Mouse (Mus musculus): ENCODE results near the gene Olfr669. TPM values are rescaled to one million over a fixed set of nuclear protein-coding genes. Genes with fewer than 3 reads are reported as not detected.
"Not testable (repeated sequence)": the region's sequence is repeated elsewhere in the genome, so short reads cannot be mapped to it uniquely, and the experiment has no call there.

Olfr669 gene
- not detected in 2 replicates for polyA plus RNA-seq (2015; fragmentation: Nextera tagmentation; extraction: Ambion mirVana)

GRCm38 (mm10) chr7:104933940-104934339 is at the start of gene Olfr669:
TSS of gene Olfr669 (plus strand) at chr7:104934240.
- 79% methylated on average over 1 of the region's 1 CpGs for WGBS
- no peaks in the 10 kb centered on the region for H3K9me3 ChIP-seq
- no peak within 1 kb of the TSS for H3K27ac ChIP-seq
- no peak for ATAC-seq (ENCODE audit: insufficient number of reproducible peaks, low FRiP score, low TSS enrichment, low read depth)
- no peaks in the 10 kb centered on the region for H3K27me3 ChIP-seq
- no peak within 1 kb of the TSS for H3K9ac ChIP-seq
- H3K4me3 ChIP-seq: no peak within 1 kb of the TSS
- no peaks in the 10 kb centered on the region for H3K36me3 ChIP-seq
- no peaks in the 10 kb centered on the region for H3K4me1 ChIP-seq
- H3K4me2 ChIP-seq: no peak within 1 kb of the TSS

GRCm38 (mm10) chr7:104895852-104896251 is 38.2 kb upstream of the Olfr669 start, which contains the start of gene Olfr666:
TSS of gene Olfr666 (minus strand) at chr7:104895952.
- Histone ChIP-seq H3K4me3 (no peak within 1 kb of the TSS), H3K9me3 (no peaks in the 10 kb centered on the region), H3K27me3 (no peaks in the 10 kb centered on the region), H3K9ac (no peak within 1 kb of the TSS), H3K4me1 (no peaks in the 10 kb centered on the region), H3K36me3 (no peaks in the 10 kb centered on the region), H3K27ac (no peak within 1 kb of the TSS), H3K4me2 (no peak within 1 kb of the TSS)
- ATAC-seq (ENCODE audit: insufficient number of reproducible peaks, low FRiP score, low TSS enrichment, low read depth): no peak
- WGBS: 85% methylated on average over 2 of the region's 2 CpGs

GRCm38 (mm10) chr7:104921382-104921781 is 12.7 kb upstream of the Olfr669 start, which contains the start of gene Olfr667:
TSS of gene Olfr667 (minus strand) at chr7:104921482.
- no peak for ATAC-seq (ENCODE audit: insufficient number of reproducible peaks, low FRiP score, low TSS enrichment, low read depth)
- H3K27ac ChIP-seq: no peak within 1 kb of the TSS
- H3K27me3 ChIP-seq: no peaks in the 10 kb centered on the region
- no peaks in the 10 kb centered on the region for H3K36me3 ChIP-seq
- 76% methylated on average over 1 of the region's 1 CpGs for WGBS
- no peaks in the 10 kb centered on the region for H3K9me3 ChIP-seq
- no peaks in the 10 kb centered on the region for H3K4me1 ChIP-seq
- no peak within 1 kb of the TSS for H3K4me2 ChIP-seq
- H3K9ac ChIP-seq: no peak within 1 kb of the TSS
- no peak within 1 kb of the TSS for H3K4me3 ChIP-seq

GRCm38 (mm10) chr7:104927957-104928356 is 6.1 kb upstream of the Olfr669 start, which contains the start of gene Olfr668:
TSS of gene Olfr668 (minus strand) at chr7:104928057.
- Histone ChIP-seq H3K4me2 (no peak within 1 kb of the TSS), H3K4me1 (no peaks in the 10 kb centered on the region), H3K4me3 (no peak within 1 kb of the TSS), H3K9ac (no peak within 1 kb of the TSS), H3K27ac (no peak within 1 kb of the TSS), H3K27me3 (no peaks in the 10 kb centered on the region), H3K9me3 (no peaks in the 10 kb centered on the region), H3K36me3 (no peaks in the 10 kb centered on the region)
- 75% methylated on average over 1 of the region's 1 CpGs for WGBS
- ATAC-seq (ENCODE audit: insufficient number of reproducible peaks, low FRiP score, low TSS enrichment, low read depth): no peak

- not testable (repeated sequence) for H3K27me3 ChIP-seq; ATAC-seq (ENCODE audit: insufficient number of reproducible peaks, low FRiP score, low TSS enrichment, low read depth)
- WGBS: 89% methylated on average over 16 of the region's 16 CpGs
These were observed 16.2 kb downstream of the Olfr669 start for GRCm38 (mm10) chr7:104950234-104950633.

GRCm38 (mm10) chr7:104962520-104962919 is 28.5 kb downstream of the Olfr669 start, which contains the start of gene Olfr670:
TSS of gene Olfr670 (minus strand) at chr7:104962620.
- no peak within 1 kb of the TSS for H3K9ac ChIP-seq
- H3K4me2 ChIP-seq: no peak within 1 kb of the TSS
- no peak within 1 kb of the TSS for H3K27ac ChIP-seq
- WGBS: 74% methylated on average over 1 of the region's 1 CpGs
- no peak for ATAC-seq (ENCODE audit: insufficient number of reproducible peaks, low FRiP score, low TSS enrichment, low read depth)
- no peak within 1 kb of the TSS for H3K4me3 ChIP-seq
- no peaks in the 10 kb centered on the region for H3K27me3 ChIP-seq
- no peaks in the 10 kb centered on the region for H3K4me1 ChIP-seq
- H3K9me3 ChIP-seq: no peaks in the 10 kb centered on the region
- H3K36me3 ChIP-seq: no peaks in the 10 kb centered on the region

More at GRCm38 (mm10) chr7:104950234-104950633, 16.2 kb downstream of the Olfr669 start:
- H3K9ac ChIP-seq, H3K4me3 ChIP-seq, H3K4me1 ChIP-seq, H3K9me3 ChIP-seq, H3K27ac ChIP-seq, H3K4me2 ChIP-seq, H3K36me3 ChIP-seq: not testable (repeated sequence)

GRCm38 (mm10) chr7:104972507-104972906 is 38.5 kb downstream of the Olfr669 start:
- ATAC-seq (ENCODE audit: insufficient number of reproducible peaks, low FRiP score, low TSS enrichment, low read depth); H3K27ac ChIP-seq: not testable (repeated sequence)

GRCm38 (mm10) chr7:104979026-104979425 is 45.0 kb downstream of the Olfr669 start, which contains the start of gene Olfr671:
TSS of gene Olfr671 (minus strand) at chr7:104979126.
- no peaks in the 10 kb centered on the region for H3K9me3 ChIP-seq
- H3K4me1 ChIP-seq: no peaks in the 10 kb centered on the region
- WGBS: 79% methylated on average over 1 of the region's 1 CpGs
- H3K4me3 ChIP-seq: no peak within 1 kb of the TSS
- no peak within 1 kb of the TSS for H3K9ac ChIP-seq
- H3K27ac ChIP-seq: no peak within 1 kb of the TSS
- no peaks in the 10 kb centered on the region for H3K36me3 ChIP-seq
- ATAC-seq (ENCODE audit: insufficient number of reproducible peaks, low FRiP score, low TSS enrichment, low read depth): no peak
- H3K4me2 ChIP-seq: no peak within 1 kb of the TSS
- H3K27me3 ChIP-seq: no peaks in the 10 kb centered on the region

More at GRCm38 (mm10) chr7:104972507-104972906, 38.5 kb downstream of the Olfr669 start:
- 70% methylated on average over 2 of the region's 2 CpGs for WGBS
- H3K27me3 ChIP-seq, H3K9me3 ChIP-seq, H3K9ac ChIP-seq, H3K4me1 ChIP-seq, H3K36me3 ChIP-seq, H3K4me2 ChIP-seq, H3K4me3 ChIP-seq: not testable (repeated sequence)

Other genes starting within 250 kb of the Olfr669 start
- gene Olfr661, start 247.7 kb upstream of the Olfr669 start, polyA plus RNA-seq (2015; fragmentation: Nextera tagmentation; extraction: Ambion mirVana): not detected in 2 replicates
- gene Usp17le, start 156.8 kb upstream of the Olfr669 start, polyA plus RNA-seq (2015; fragmentation: Nextera tagmentation; extraction: Ambion mirVana): not detected in 2 replicates
- not detected in 2 replicates for gene Usp17lb, start 91.6 kb upstream of the Olfr669 start, polyA plus RNA-seq (2015; fragmentation: Nextera tagmentation; extraction: Ambion mirVana)
- gene Usp17la, start 77.2 kb upstream of the Olfr669 start, polyA plus RNA-seq (2015; fragmentation: Nextera tagmentation; extraction: Ambion mirVana): not detected in 2 replicates
- gene Olfr665, start 56.2 kb upstream of the Olfr669 start, polyA plus RNA-seq (2015; fragmentation: Nextera tagmentation; extraction: Ambion mirVana): not detected in 2 replicates
- gene Olfr666, start 38.3 kb upstream of the Olfr669 start, polyA plus RNA-seq (2015; fragmentation: Nextera tagmentation; extraction: Ambion mirVana): 0.19 TPM in 1 of 2 replicates, not detected in the other
- gene Olfr667, start 12.8 kb upstream of the Olfr669 start, polyA plus RNA-seq (2015; fragmentation: Nextera tagmentation; extraction: Ambion mirVana): not detected in 2 replicates
- gene Olfr668, start 6.2 kb upstream of the Olfr669 start, polyA plus RNA-seq (2015; fragmentation: Nextera tagmentation; extraction: Ambion mirVana): not detected in 2 replicates
- not detected in 2 replicates for gene Olfr670, start 28.4 kb downstream of the Olfr669 start, polyA plus RNA-seq (2015; fragmentation: Nextera tagmentation; extraction: Ambion mirVana)
- gene Olfr671, start 44.9 kb downstream of the Olfr669 start, polyA plus RNA-seq (2015; fragmentation: Nextera tagmentation; extraction: Ambion mirVana): not detected in 2 replicates
- not detected in 2 replicates for gene Olfr672, start 67.8 kb downstream of the Olfr669 start, polyA plus RNA-seq (2015; fragmentation: Nextera tagmentation; extraction: Ambion mirVana)
- gene Olfr675, start 94.2 kb downstream of the Olfr669 start, polyA plus RNA-seq (2015; fragmentation: Nextera tagmentation; extraction: Ambion mirVana): not detected in 2 replicates
- gene Olfr676, start 98.5 kb downstream of the Olfr669 start, polyA plus RNA-seq (2015; fragmentation: Nextera tagmentation; extraction: Ambion mirVana): not detected in 2 replicates
- not detected in 2 replicates for gene Olfr677, start 117.1 kb downstream of the Olfr669 start, polyA plus RNA-seq (2015; fragmentation: Nextera tagmentation; extraction: Ambion mirVana)
- gene Olfr678, start 130.2 kb downstream of the Olfr669 start, polyA plus RNA-seq (2015; fragmentation: Nextera tagmentation; extraction: Ambion mirVana): not detected in 2 replicates
- gene Olfr679, start 147.0 kb downstream of the Olfr669 start, polyA plus RNA-seq (2015; fragmentation: Nextera tagmentation; extraction: Ambion mirVana): not detected in 2 replicates
- not detected in 2 replicates for gene Olfr680-ps1, start 158.6 kb downstream of the Olfr669 start, polyA plus RNA-seq (2015; fragmentation: Nextera tagmentation; extraction: Ambion mirVana)
- not detected in 2 replicates for gene Olfr681, start 182.6 kb downstream of the Olfr669 start, polyA plus RNA-seq (2015; fragmentation: Nextera tagmentation; extraction: Ambion mirVana)
- gene Olfr683, start 212.8 kb downstream of the Olfr669 start, polyA plus RNA-seq (2015; fragmentation: Nextera tagmentation; extraction: Ambion mirVana): not detected in 2 replicates
- gene Olfr684, start 229.4 kb downstream of the Olfr669 start, polyA plus RNA-seq (2015; fragmentation: Nextera tagmentation; extraction: Ambion mirVana): not detected in 2 replicates

Data from limb, embryonic 15.5 days (tissue).